Mouse (Mus musculus): ENCODE results near the gene Mrm3. TPM values are rescaled to one million over a fixed set of nuclear protein-coding genes. Genes with fewer than 3 reads are reported as not detected.

Gene Mrm3
- polyA plus RNA-seq (2017; shearing (Covaris generic)): 16.3 TPM

DNA sequence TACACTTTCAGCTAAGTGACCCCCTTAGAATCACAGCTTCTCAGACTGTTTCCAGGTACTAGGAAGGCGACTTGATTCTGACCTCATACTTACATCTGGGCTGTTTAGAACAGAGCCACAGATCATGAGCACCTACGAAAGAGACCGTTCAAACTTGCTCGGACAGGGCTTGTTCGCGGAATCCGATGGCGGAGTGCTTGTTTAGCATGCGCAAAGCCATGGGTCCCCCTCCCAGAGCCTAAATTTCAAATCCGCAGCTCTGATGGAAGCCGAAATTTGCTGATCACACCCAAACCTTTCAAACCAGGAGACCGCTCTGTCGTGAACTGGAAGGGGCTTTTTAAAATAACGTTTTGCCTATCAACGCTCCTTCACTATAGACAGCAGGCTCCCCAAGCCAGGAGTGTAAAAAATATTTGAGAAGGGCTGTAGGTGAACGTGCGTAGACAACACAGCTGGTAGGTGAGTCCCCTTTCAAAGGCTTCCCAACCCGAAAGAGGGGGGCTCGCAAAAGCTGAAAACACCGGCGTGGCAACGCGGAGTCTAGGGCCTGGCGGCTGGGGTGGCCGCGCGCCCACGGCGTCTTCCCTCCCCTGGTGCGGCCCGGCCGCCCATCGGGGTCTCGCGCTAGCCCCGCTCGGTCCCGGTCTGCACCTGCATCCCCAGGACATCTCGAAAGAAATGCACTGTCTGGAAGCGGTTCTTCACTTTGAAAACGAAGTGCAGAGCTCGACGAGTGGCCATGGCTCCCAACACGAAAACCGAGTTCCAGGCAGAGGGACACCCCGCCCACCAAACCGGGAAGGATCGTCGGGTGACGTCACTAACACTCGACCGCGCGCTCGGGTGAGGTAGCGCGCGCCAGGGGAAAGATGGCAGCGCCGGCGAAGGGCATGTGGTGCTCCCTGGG, at the start of gene Mrm3, which contains the start of gene Glod4:
TSS of gene Mrm3 (plus strand) at position 815 of the 910 bp plus-strand sequence.
TSS of gene Glod4 (minus strand) at position 825 of the 910 bp plus-strand sequence.

DNA sequence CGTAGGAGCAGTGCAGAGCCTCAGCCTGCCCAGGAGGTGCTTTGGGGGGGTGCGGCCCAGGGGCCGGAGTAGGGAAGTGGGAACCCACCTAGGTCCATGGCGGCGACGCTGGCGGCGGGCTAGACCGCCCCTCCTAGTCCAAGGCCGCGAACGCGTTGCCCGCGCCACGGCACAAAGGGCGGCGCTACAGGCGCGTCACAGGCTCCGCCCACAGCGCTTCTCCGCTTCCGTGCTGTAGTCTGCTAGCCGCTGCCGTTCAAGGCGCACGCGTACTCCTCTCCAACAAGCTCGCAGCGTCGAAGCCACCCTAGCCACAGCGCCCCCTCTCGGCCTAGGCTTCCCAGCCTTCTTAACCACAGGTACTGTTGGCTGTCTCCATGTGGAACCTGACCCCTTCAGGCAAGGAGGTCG, 26.1 kb upstream of the Mrm3 start, which contains the start of the genes Dbil5 and Gemin4:
TSS of gene Dbil5 (plus strand) at position 219 of the 411 bp plus-strand sequence.
TSS of gene Gemin4 (minus strand) at position 275 of the 411 bp plus-strand sequence.

Other genes starting within 250 kb of the Mrm3 start
- 0.30 TPM for gene 1700016K19Rik, start 243.8 kb upstream of the Mrm3 start, polyA plus RNA-seq (2017; shearing (Covaris generic))
- 19.4 TPM for gene Rflnb, start 215.9 kb upstream of the Mrm3 start, polyA plus RNA-seq (2017; shearing (Covaris generic))
- 74.1 TPM for gene Vps53, start 64.1 kb upstream of the Mrm3 start, polyA plus RNA-seq (2017; shearing (Covaris generic))
- 5.7 TPM for gene Fam57a, start 64.0 kb upstream of the Mrm3 start, polyA plus RNA-seq (2017; shearing (Covaris generic))
- gene Dbil5, start 26.1 kb upstream of the Mrm3 start, polyA plus RNA-seq (2017; shearing (Covaris generic)): not detected
- 26.0 TPM for gene Gemin4, start 26.1 kb upstream of the Mrm3 start, polyA plus RNA-seq (2017; shearing (Covaris generic))
- 86.0 TPM for gene Glod4, start within 50 bp of the Mrm3 start, polyA plus RNA-seq (2017; shearing (Covaris generic))
- gene Nxn, start 155.4 kb downstream of the Mrm3 start, polyA plus RNA-seq (2017; shearing (Covaris generic)): 0.63 TPM
- gene Timm22, start 163.2 kb downstream of the Mrm3 start, polyA plus RNA-seq (2017; shearing (Covaris generic)): 68.3 TPM

Data from CD4-positive, CD25-positive, alpha-beta regulatory T cell, adult 9 weeks (primary cell).